In the genomic region with DNA sequence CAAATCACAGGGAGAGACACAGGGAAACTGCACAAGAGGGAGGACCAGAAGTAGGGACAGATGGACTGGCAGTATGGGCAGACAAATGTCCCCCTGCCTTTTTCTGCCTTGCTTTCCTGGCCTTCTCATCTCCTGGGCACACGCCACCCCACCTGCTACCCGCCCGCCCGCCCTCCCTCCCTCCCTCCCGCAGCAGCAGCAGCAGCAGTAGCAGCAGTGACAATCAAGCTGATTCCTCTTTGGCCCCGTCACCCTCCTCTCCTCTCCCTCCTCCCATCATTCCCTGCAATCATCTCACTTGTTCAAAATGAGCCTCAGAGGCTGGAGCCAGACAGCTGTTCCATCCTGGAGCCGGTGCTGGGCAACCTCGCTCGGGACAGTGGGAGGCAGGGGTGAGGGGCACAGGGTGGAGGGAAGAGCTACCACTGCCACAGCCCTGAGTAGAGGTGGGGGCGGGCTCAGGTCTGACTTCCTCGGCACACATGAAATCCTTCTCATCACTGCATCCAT, we compare ENCODE assay signal across 12 mouse cellular contexts. TPM values are rescaled to one million over a fixed set of nuclear protein-coding genes. Genes with fewer than 3 reads are reported as not detected.
DNase-seq lines count a peak whose midpoint lies in the region; ATAC-seq lines count a peak whose summit lies in the region.
"Had no signal": no experiment of that assay in that cellular context is flagged by ENCODE, and none has a peak within 500 bp of the region (broad histone marks: within the 10 kb centered on the region; RNA-seq: fewer than 3 reads in every experiment).

No protein-coding gene starts in this region.

- 0 out of 2 replicates have a peak, but pooled peaks cover 2% of the 10 kb centered on the region for H3K9me3 ChIP-seq in forebrain, embryonic 12.5 days
- H3K9me3 ChIP-seq in midbrain, embryonic 10.5 days (replicated peaks) = 0 out of 2 replicates have a peak, but pooled peaks cover 6% of the 10 kb centered on the region
- H3K9me3 ChIP-seq: liver, embryonic 15.5 days had no signal

- no peaks in the 10 kb centered on the region for H3K36me3 ChIP-seq in forebrain, embryonic 12.5 days (replicated peaks)
- peaks cover 7% of the 10 kb centered on the region; the same call in 1 of the 2 replicates for H3K36me3 ChIP-seq in midbrain, embryonic 10.5 days
- H3K36me3 ChIP-seq: liver, embryonic 15.5 days had no signal

- ATAC-seq in forebrain, embryonic 12.5 days (ENCODE audit: low FRiP score) = peak; percentile 87

- DNase-seq in embryo, embryonic 11 days = peak; percentile 40
- DNase-seq in embryo, embryonic 9.5 days (ENCODE audit: extremely low spot score) = no peak
- peak; percentile 33 for DNase-seq in MN1 (ENCODE audit: low spot score)
- DNase-seq in midbrain, embryonic 10.5 days (ENCODE audit: low spot score) = no peak
- DNase-seq in adrenal gland, adult 8-10 months = no peak
- DNase-seq in gastrocnemius, adult 8-10 months (ENCODE audit: low spot score in 2 of 2) = no peak
- no peak for DNase-seq in lung, postnatal 36 days
- DNase-seq: adrenal gland, postnatal 25 days; kidney, adult 11 months had no signal

- 36% methylated on average over 11 of the region's 11 CpGs for WGBS in forebrain, embryonic 12.5 days
- 47% methylated on average over 7 of the region's 11 CpGs for WGBS in midbrain, embryonic 10.5 days

- H3K4me3 ChIP-seq in forebrain, embryonic 12.5 days (replicated peaks) = no peak overlapping the region
- H3K4me3 ChIP-seq in midbrain, embryonic 10.5 days = peak overlapping the region; percentile 3; the same call in 1 of the 2 replicates
- H3K4me3 ChIP-seq: liver, embryonic 15.5 days had no signal

- H3K27me3 ChIP-seq in forebrain, embryonic 12.5 days = no peaks in the 10 kb centered on the region
- H3K27me3 ChIP-seq in midbrain, embryonic 10.5 days (ENCODE audit: low read depth, poor library complexity, severe bottlenecking) = no peaks in the 10 kb centered on the region
- H3K27me3 ChIP-seq: liver, embryonic 15.5 days had no signal

- H3K9ac ChIP-seq in forebrain, embryonic 12.5 days = no peak overlapping the region
- H3K9ac ChIP-seq: liver, embryonic 15.5 days had no signal

- H3K4me1 ChIP-seq in forebrain, embryonic 12.5 days = peaks cover 19% of the 10 kb centered on the region
- H3K4me1 ChIP-seq in midbrain, embryonic 10.5 days = peaks cover 13% of the 10 kb centered on the region
- H3K4me1 ChIP-seq: liver, embryonic 15.5 days had no signal

- peak overlapping the region; percentile 82 for H3K27ac ChIP-seq in forebrain, embryonic 12.5 days
- peak overlapping the region; percentile 24 for H3K27ac ChIP-seq in midbrain, embryonic 10.5 days (replicated peaks)
- H3K27ac ChIP-seq: liver, embryonic 15.5 days had no signal

- H3K4me2 ChIP-seq in forebrain, embryonic 12.5 days = peak overlapping the region; percentile 17; the same call in 1 of the 2 replicates
- H3K4me2 ChIP-seq: liver, embryonic 15.5 days had no signal

RNA-seq across cellular contexts. Expression of gene Olfm2, which starts 32.6 kb away (rescaled TPM):
- polyA plus RNA-seq in forebrain, embryonic 12.5 days (2016; fragmentation: Nextera tagmentation; extraction: Ambion mirVana) = 35.2 and 36.4 TPM in 2 replicates
- polyA plus RNA-seq in midbrain, embryonic 10.5 days (2016; fragmentation: Nextera tagmentation; extraction: Ambion mirVana) = 26.8 and 34.6 TPM in 2 replicates
- 1 to 10 TPM in 1 of 4 experiments, under 1 TPM in 3; 0.42 to 1.1 (median 0.71) TPM for total RNA-seq in adrenal gland, adult 8-10 months (2022)
- under 1 TPM in 2 of 4 experiments, not detected in 2; 0.16 to 0.32 TPM for total RNA-seq in gastrocnemius, adult 8-10 months (2022)
- total RNA-seq: megakaryocyte-erythroid progenitor cell, adult 5-6 weeks had no signal

Comparison
In these comparisons a context has a peak if more than half of its experiments do, and no peak if none do; other contexts are left out.
1. DNase-seq: peak in embryo, embryonic 11 days (single experiment) and MN1 (single experiment); none in embryo, embryonic 9.5 days (single experiment), midbrain, embryonic 10.5 days (single experiment), adrenal gland, adult 8-10 months (single experiment), gastrocnemius, adult 8-10 months (0 of 2) and lung, postnatal 36 days (single experiment).